Mouse (Mus musculus) MEL (cell line): ENCODE data around the gene Tpm1. TPM values are rescaled to one million over a fixed set of nuclear protein-coding genes. Genes with fewer than 3 reads are reported as not detected.

Experiments used
- DNase-seq: peaks from one replicate; pipeline ENCODE4 v3.0.0; 2011; ENCODE audit warnings: low read depth, low spot score
- H3K27ac ChIP-seq: 2 replicates; pipeline ENCODE4 v1.5.1; 2012; ENCODE audit warnings: low read depth, mild to moderate bottlenecking, control low read depth, low read length, moderate library complexity; ENCODE audit not compliant: control insufficient read depth
- H3K27me3 ChIP-seq, 2 experiments: fragments of 150-350 bp in 1 of 2; sonication (generic) in 1 of 2; 2 replicates each; pipeline ENCODE4 v1.6.1; 2012; ENCODE audit warnings: low read length in 2 of 2, mild to moderate bottlenecking in 2 of 2, improper control_type of control experiment in 1 of 2, moderate library complexity in 1 of 2; ENCODE audit not compliant: insufficient read depth in 2 of 2, control insufficient read depth in 1 of 2
- H3K36me3 ChIP-seq, 2 experiments: 2 replicates each; pipeline ENCODE4 v1.6.1; 2012 to 2014; ENCODE audit warnings: low read length in 2 of 2, improper control_type of control experiment in 1 of 2, inconsistent platforms in 1 of 2, mild to moderate bottlenecking in 1 of 2; ENCODE audit not compliant: insufficient read depth in 2 of 2, control insufficient read depth in 1 of 2
- H3K4me1 ChIP-seq, 2 experiments: fragments of 150-350 bp in 1 of 2; sonication (generic) in 1 of 2; 2 replicates each; pipeline ENCODE4 v1.6.1; 2012; ENCODE audit warnings: low read length in 2 of 2, improper control_type of control experiment in 1 of 2, mild to moderate bottlenecking in 1 of 2; ENCODE audit not compliant: insufficient read depth in 2 of 2, control insufficient read depth in 1 of 2
- H3K4me3 ChIP-seq, 2 experiments: fragments of 150-350 bp in 1 of 2; sonication (generic) in 1 of 2; 2 replicates each; pipeline ENCODE4 v1.5.1; 2012; ENCODE audit warnings: low read depth in 2 of 2, low read length in 2 of 2, mild to moderate bottlenecking in 2 of 2, moderate library complexity in 2 of 2, control low read depth in 1 of 2, improper control_type of control experiment in 1 of 2; ENCODE audit not compliant: control insufficient read depth in 1 of 2, insufficient read depth in 1 of 2
- H3K79me2 ChIP-seq: 2 replicates; pipeline ENCODE4 v1.6.1; 2012; ENCODE audit warnings: mild to moderate bottlenecking, low read length, moderate library complexity; ENCODE audit not compliant: control insufficient read depth, poor library complexity, insufficient read depth
- H3K9ac ChIP-seq: 2 replicates; pipeline ENCODE4 v1.6.1; 2012; ENCODE audit warnings: low read depth, mild to moderate bottlenecking, control low read depth, low read length, moderate library complexity; ENCODE audit not compliant: control insufficient read depth, poor library complexity, severe bottlenecking
- H3K9me3 ChIP-seq: fragments of 150-350 bp; sonication (generic); replicated peaks from 2 replicates; pipeline ENCODE4 v1.6.1; 2012; ENCODE audit warnings: mild to moderate bottlenecking, low read length, improper control_type of control experiment, moderate library complexity; ENCODE audit not compliant: insufficient read depth
- BHLHE40 ChIP-seq: IDR thresholded peaks from 2 replicates; pipeline ENCODE4 v1.6.1; 2012; ENCODE audit warnings: low read depth, mild to moderate bottlenecking, inconsistent platforms, low read length, improper control_type of control experiment, borderline replicate concordance
- CHD1 ChIP-seq: IDR thresholded peaks from 2 replicates; pipeline ENCODE4 v1.6.1; 2012; ENCODE audit warnings: low read depth, mild to moderate bottlenecking, inconsistent platforms, low read length, improper control_type of control experiment
- CHD2 ChIP-seq: IDR thresholded peaks from 2 replicates; pipeline ENCODE4 v1.6.1; 2011; ENCODE audit warnings: low read length, improper control_type of control experiment
- CTCF ChIP-seq, 3 experiments: IDR thresholded peaks in 2 of 3; conservative IDR thresholded peaks in 1 of 3; 2 replicates each; pipeline ENCODE4 v1.5.1; 2011 to 2012; ENCODE audit warnings: low read length in 3 of 3, low read depth in 2 of 3, mild to moderate bottlenecking in 2 of 3, improper control_type of control experiment in 1 of 3, inconsistent platforms in 1 of 3, mixed read lengths in 1 of 3, moderate library complexity in 1 of 3; ENCODE audit not compliant: control insufficient read depth in 1 of 3, insufficient read depth in 1 of 3, poor library complexity in 1 of 3, severe bottlenecking in 1 of 3
- E2F4 ChIP-seq: IDR thresholded peaks from 2 replicates; pipeline ENCODE4 v1.6.1; 2011; ENCODE audit warnings: low read depth, low read length, improper control_type of control experiment, borderline replicate concordance
- ELF1 ChIP-seq: IDR thresholded peaks from 2 replicates; pipeline ENCODE4 v1.6.1; 2014; ENCODE audit warnings: low read depth, mild to moderate bottlenecking, inconsistent platforms, low read length, improper control_type of control experiment, moderate library complexity
- ETS1 ChIP-seq: IDR thresholded peaks from 2 replicates; pipeline ENCODE4 v1.6.1; 2012; ENCODE audit warnings: low read depth, mild to moderate bottlenecking, inconsistent platforms, low read length, improper control_type of control experiment, moderate library complexity
- HCFC1 ChIP-seq: IDR thresholded peaks from 2 replicates; pipeline ENCODE4 v1.6.1; 2012; ENCODE audit warnings: low read depth, mild to moderate bottlenecking, inconsistent platforms, low read length, improper control_type of control experiment, moderate library complexity
- JUND ChIP-seq: IDR thresholded peaks from 2 replicates; pipeline ENCODE4 v1.6.1; 2011; ENCODE audit warnings: low read depth, mild to moderate bottlenecking, improper control_type of control experiment, low read length
- MAFK ChIP-seq: IDR thresholded peaks from 2 replicates; pipeline ENCODE4 v1.6.1; 2011; ENCODE audit warnings: low read depth, mild to moderate bottlenecking, low read length, improper control_type of control experiment, borderline replicate concordance
- MAX ChIP-seq: IDR thresholded peaks from 2 replicates; pipeline ENCODE4 v1.6.1; 2011; ENCODE audit warnings: low read length, improper control_type of control experiment
- MAZ ChIP-seq: IDR thresholded peaks from 2 replicates; pipeline ENCODE4 v1.6.1; 2012; ENCODE audit warnings: low read depth, mild to moderate bottlenecking, inconsistent platforms, low read length, improper control_type of control experiment
- MEF2A ChIP-seq: IDR thresholded peaks from 2 replicates; pipeline ENCODE4 v1.6.1; 2014; ENCODE audit warnings: low read depth, mild to moderate bottlenecking, inconsistent platforms, low read length, improper control_type of control experiment; ENCODE audit not compliant: poor library complexity, insufficient replicate concordance, severe bottlenecking; ENCODE audit errors: extremely low read depth
- MXI1 ChIP-seq: IDR thresholded peaks from 2 replicates; pipeline ENCODE4 v1.6.1; 2011; ENCODE audit warnings: mild to moderate bottlenecking, low read depth, low read length, improper control_type of control experiment
- MYC ChIP-seq: IDR thresholded peaks from 2 replicates; pipeline ENCODE4 v1.6.1; 2011; ENCODE audit warnings: low read depth, mild to moderate bottlenecking, low read length, improper control_type of control experiment, moderate library complexity
- NRF1 ChIP-seq: IDR thresholded peaks from 2 replicates; pipeline ENCODE4 v1.6.1; 2014; ENCODE audit warnings: low read depth, mild to moderate bottlenecking, inconsistent platforms, low read length, improper control_type of control experiment, moderate library complexity; ENCODE audit not compliant: poor library complexity, insufficient read depth, severe bottlenecking
- POLR2AphosphoS2 ChIP-seq: IDR thresholded peaks from 2 replicates; pipeline ENCODE4 v1.6.1; 2011; ENCODE audit warnings: low read length, improper control_type of control experiment
- POLR2AphosphoS5 ChIP-seq: IDR thresholded peaks from 2 replicates; pipeline ENCODE4 v1.6.1; 2012; ENCODE audit warnings: low read depth, borderline replicate concordance, mild to moderate bottlenecking, inconsistent platforms, low read length, moderate library complexity, mixed read lengths
- RAD21 ChIP-seq: IDR thresholded peaks from 2 replicates; pipeline ENCODE4 v1.6.1; 2011; ENCODE audit warnings: mild to moderate bottlenecking, low read depth, low read length, improper control_type of control experiment
- RCOR1 ChIP-seq: IDR thresholded peaks from 2 replicates; pipeline ENCODE4 v1.6.1; 2012; ENCODE audit warnings: low read depth, mild to moderate bottlenecking, inconsistent platforms, low read length, improper control_type of control experiment
- SMC3 ChIP-seq: IDR thresholded peaks from 2 replicates; pipeline ENCODE4 v1.6.1; 2011; ENCODE audit warnings: low read depth, low read length, improper control_type of control experiment
- TAL1 ChIP-seq: IDR thresholded peaks from 2 replicates; pipeline ENCODE4 v1.6.1; 2012; ENCODE audit warnings: mild to moderate bottlenecking, inconsistent platforms, low read length, moderate library complexity, mixed read lengths
- TBP ChIP-seq: IDR thresholded peaks from 2 replicates; pipeline ENCODE4 v1.8.0; 2011; ENCODE audit warnings: low read depth, low read length, improper control_type of control experiment
- UBTF ChIP-seq: IDR thresholded peaks from 2 replicates; pipeline ENCODE4 v1.6.1; 2012; ENCODE audit warnings: low read depth, mild to moderate bottlenecking, inconsistent platforms, low read length, improper control_type of control experiment, moderate library complexity, borderline replicate concordance; ENCODE audit not compliant: insufficient read depth
- USF1 ChIP-seq: IDR thresholded peaks from 2 replicates; pipeline ENCODE4 v1.6.1; 2014; ENCODE audit warnings: low read depth, mild to moderate bottlenecking, inconsistent platforms, low read length, improper control_type of control experiment, moderate library complexity
- USF2 ChIP-seq, 2 experiments: IDR thresholded peaks; 2 replicates each; pipeline ENCODE4 v1.6.1; 2011 to 2012; ENCODE audit warnings: improper control_type of control experiment in 2 of 2, low read length in 2 of 2, borderline replicate concordance in 1 of 2, inconsistent platforms in 1 of 2, low read depth in 1 of 2, mild to moderate bottlenecking in 1 of 2; ENCODE audit not compliant: insufficient read depth in 1 of 2
- ZC3H11A ChIP-seq: IDR thresholded peaks from 2 replicates; pipeline ENCODE4 v1.6.1; 2012; ENCODE audit warnings: low read depth, mild to moderate bottlenecking, inconsistent platforms, low read length, improper control_type of control experiment
- ZKSCAN1 ChIP-seq: IDR thresholded peaks from 2 replicates; pipeline ENCODE4 v1.6.1; 2012; ENCODE audit warnings: low read depth, mild to moderate bottlenecking, inconsistent platforms, low read length, improper control_type of control experiment, moderate library complexity
- ZNF384 ChIP-seq: IDR thresholded peaks from 2 replicates; pipeline ENCODE4 v1.6.1; 2012; ENCODE audit warnings: low read depth, mild to moderate bottlenecking, inconsistent platforms, low read length, improper control_type of control experiment
- polyA plus RNA-seq, 2 experiments: library from polyadenylated mRNA; stranded (reverse) in 1 of 2; unstranded in 1 of 2; fragments of >175 nt in 1 of 2; fragments of >200 nt in 1 of 2; gene quantifications; 2 replicates each; pipeline versions ENCODE4 v1.2.1 to v1.2.4; 2012; ENCODE audit warnings: low replicate concordance in 2 of 2, low read depth in 1 of 2; ENCODE audit not compliant: insufficient read length in 2 of 2, insufficient read depth in 1 of 2, missing spikeins in 1 of 2
- total RNA-seq: library from RNA; depleted of rRNA; stranded (reverse); fragments of 300-350 nt; gene quantifications from 2 replicates; pipeline ENCODE4 v1.2.3, GENCODE M21; 2012

The Tpm1 gene
- total and polyA plus RNA-seq, 3 experiments = 38.2 to 113 TPM; not detected in 1

DNA sequence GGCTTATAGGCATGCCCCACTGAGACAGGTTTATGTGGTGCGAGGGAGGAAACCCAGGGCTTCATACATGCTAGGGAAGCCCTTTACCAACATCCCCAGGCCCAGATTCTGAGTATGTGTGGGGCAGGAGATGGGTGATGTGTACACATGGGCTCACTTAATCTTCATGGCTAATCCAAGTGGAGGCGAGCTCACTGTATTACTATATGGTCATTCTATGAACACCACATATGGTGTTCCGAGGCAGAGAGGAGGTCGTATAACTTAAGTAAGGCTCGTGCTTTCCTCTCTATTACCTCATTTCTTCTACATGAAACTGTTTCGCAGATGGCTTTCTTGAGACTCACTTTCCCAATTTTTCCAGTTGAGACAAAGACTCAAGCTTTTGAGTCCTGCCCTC is 17.4 kb upstream of the Tpm1 start:
- TF ChIP-seq CHD1 (no peak), CTCF (IDR thresholded peaks at IDR 0.05 in 2 of 3, conservative IDR thresholded peaks at IDR 0.05 in 1 of 3; ENCODE audit: control insufficient read depth in 1 of 3, insufficient read depth in 1 of 3, low read depth in 2 of 3, low read length in 3 of 3, poor library complexity in 1 of 3, severe bottlenecking in 1 of 3) (no peak), USF2 (IDR thresholded peaks at IDR 0.05; ENCODE audit: borderline replicate concordance in 1 of 2, insufficient read depth in 1 of 2, low read depth in 1 of 2, low read length in 2 of 2) (no peak), MAX (no peak), BHLHE40 (no peak), POLR2AphosphoS2 (no peak), MYC (no peak), TBP (no peak), HCFC1 (no peak), NRF1 (no peak), RCOR1 (no peak), ZNF384 (no peak), JUND (no peak), ELF1 (no peak), MEF2A (no peak), ZKSCAN1 (no peak), USF1 (no peak)
- no peaks in the 10 kb centered on the region for H3K36me3 ChIP-seq

DNA sequence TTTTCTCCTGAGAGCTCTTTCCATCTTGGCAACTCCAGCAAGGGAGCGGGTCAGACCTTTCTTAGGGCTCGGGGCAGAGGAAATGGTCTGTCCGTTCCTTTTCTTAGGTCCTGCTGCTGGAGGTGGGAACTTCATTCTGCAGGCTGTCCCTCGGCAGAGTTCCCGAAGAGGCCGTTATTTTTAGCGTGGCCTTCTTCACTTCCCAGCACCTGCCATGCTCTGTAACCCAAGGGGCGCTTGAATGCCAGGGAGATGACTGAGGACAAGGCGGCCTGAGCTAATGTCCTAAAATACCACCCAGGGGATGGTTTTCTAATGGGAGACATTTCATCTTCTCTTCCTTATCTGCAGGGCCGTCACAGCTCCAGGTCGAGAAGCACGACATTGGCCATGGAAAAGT is 10.5 kb upstream of the Tpm1 start:
- H3K4me3 ChIP-seq = no peak overlapping the region
- DNase-seq = no peak
- H3K9me3 ChIP-seq = no peaks in the 10 kb centered on the region
- no peak overlapping the region for H3K9ac ChIP-seq
- H3K27ac ChIP-seq = no peak overlapping the region
- TF ChIP-seq MAFK = no peak
- TF ChIP-seq E2F4 = no peak
- no peak for TF ChIP-seq HCFC1
- no peak for TF ChIP-seq BHLHE40
- no peak for TF ChIP-seq RAD21
- TF ChIP-seq NRF1 = no peak
- TF ChIP-seq POLR2AphosphoS5 = no peak
- TF ChIP-seq ETS1 = no peak
- no peak for TF ChIP-seq SMC3
- TF ChIP-seq ZKSCAN1 = no peak
- TF ChIP-seq MXI1 = no peak
- no peak for TF ChIP-seq POLR2AphosphoS2
- no peak for TF ChIP-seq CTCF (IDR thresholded peaks at IDR 0.05 in 2 of 3, conservative IDR thresholded peaks at IDR 0.05 in 1 of 3; ENCODE audit: control insufficient read depth in 1 of 3, insufficient read depth in 1 of 3, low read depth in 2 of 3, low read length in 3 of 3, poor library complexity in 1 of 3, severe bottlenecking in 1 of 3)
- no peak for TF ChIP-seq ELF1
- no peak for TF ChIP-seq TAL1
- no peak for TF ChIP-seq CHD2
- TF ChIP-seq UBTF = no peak
- no peak for TF ChIP-seq TBP
- no peak for TF ChIP-seq ZC3H11A
- no peak for TF ChIP-seq MAZ
- H3K4me1 ChIP-seq = no peaks in the 10 kb centered on the region
- H3K79me2 ChIP-seq = no peaks in the 10 kb centered on the region
- H3K36me3 ChIP-seq = no peaks in the 10 kb centered on the region
- no peaks in the 10 kb centered on the region for H3K27me3 ChIP-seq

More for the DNA sequence above, 17.4 kb upstream of the Tpm1 start:
- Histone ChIP-seq H3K79me2 (no peaks in the 10 kb centered on the region), H3K4me1 (no peaks in the 10 kb centered on the region), H3K9ac (no peak overlapping the region), H3K27me3 (no peaks in the 10 kb centered on the region), H3K4me3 (no peak overlapping the region), H3K9me3 (no peaks in the 10 kb centered on the region), H3K27ac (no peak overlapping the region)
- DNase-seq = no peak
